Mouse (Mus musculus) lung, postnatal 14 days (tissue): ENCODE results near the gene Emx2.

ENCODE experiments used
- DNase-seq: peaks from one replicate; pipeline ENCODE4 v3.0.0; 2021

Emx2 gene

GRCm38 (mm10) chr19:59462459-59463292, 4.5 kb downstream of the Emx2 start:
- DNase-seq: no peak

GRCm38 (mm10) chr19:59463842-59464443, 5.8 kb downstream of the Emx2 start:
- DNase-seq: no peak

GRCm38 (mm10) chr19:59465281-59465680, 7.1 kb downstream of the Emx2 start:
- DNase-seq: no peak

GRCm38 (mm10) chr19:59465751-59466410, 7.7 kb downstream of the Emx2 start:
- no peak for DNase-seq

- DNase-seq: no peak
These were observed 8.3 kb downstream of the Emx2 start for GRCm38 (mm10) chr19:59466417-59466937.

GRCm38 (mm10) chr19:59467016-59467412, 8.8 kb downstream of the Emx2 start:
- no peak for DNase-seq

- DNase-seq: no peak
These were observed 9.4 kb downstream of the Emx2 start for GRCm38 (mm10) chr19:59467413-59468064.

- DNase-seq: no peak
These were observed 10.1 kb downstream of the Emx2 start for GRCm38 (mm10) chr19:59468065-59468810.

GRCm38 (mm10) chr19:59469035-59469949, 11.1 kb downstream of the Emx2 start:
- no peak for DNase-seq

- no peak for DNase-seq
These were observed 12.0 kb downstream of the Emx2 start for GRCm38 (mm10) chr19:59470074-59470630.

GRCm38 (mm10) chr19:59470913-59471312, 12.7 kb downstream of the Emx2 start:
- no peak for DNase-seq

- DNase-seq: no peak
These were observed 14.7 kb downstream of the Emx2 start for GRCm38 (mm10) chr19:59472844-59473243.

- DNase-seq: no peak
These were observed 21.7 kb downstream of the Emx2 start for GRCm38 (mm10) chr19:59479912-59480311.

- no peak for DNase-seq
These were observed 22.4 kb downstream of the Emx2 start for GRCm38 (mm10) chr19:59480563-59480962.

GRCm38 (mm10) chr19:59492258-59492657, 34.1 kb downstream of the Emx2 start:
- no peak for DNase-seq

- DNase-seq: no peak
These were observed 38.7 kb downstream of the Emx2 start for GRCm38 (mm10) chr19:59496832-59497231.

- DNase-seq: no peak
These were observed 50.7 kb downstream of the Emx2 start for GRCm38 (mm10) chr19:59508896-59509295.

- no peak for DNase-seq
These were observed 55.0 kb downstream of the Emx2 start for GRCm38 (mm10) chr19:59513181-59513580.
